Mouse (Mus musculus): ENCODE measurements at regions not wholly inside any gene's neighbourhood (a gene's known extent, or its start where the extent isn't known, plus 50 kb on each side); places are given as distances from the start of the nearest gene placed in this dataset.

DNA sequence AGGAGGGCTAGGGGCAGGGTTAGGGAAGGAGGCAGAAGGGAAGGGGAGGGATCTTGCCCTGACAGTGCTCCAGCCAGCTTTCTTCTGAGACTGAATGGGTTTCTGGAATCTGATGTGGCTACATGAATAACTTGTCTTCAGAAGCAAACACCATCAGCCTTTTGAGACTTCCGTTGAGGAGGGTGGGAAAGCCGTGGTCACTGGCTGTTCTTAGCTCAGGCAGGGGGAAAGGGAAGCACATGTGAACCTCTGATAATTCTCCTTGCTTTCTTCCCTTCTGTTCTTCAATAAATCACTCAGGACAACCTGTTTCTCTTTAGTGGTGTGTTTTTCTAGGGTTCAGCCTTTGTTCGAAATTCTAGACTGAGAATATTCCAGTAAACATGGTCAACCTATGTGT, 148.9 kb downstream of the Bcl11a start:
- DNase-seq = no peak

DNA sequence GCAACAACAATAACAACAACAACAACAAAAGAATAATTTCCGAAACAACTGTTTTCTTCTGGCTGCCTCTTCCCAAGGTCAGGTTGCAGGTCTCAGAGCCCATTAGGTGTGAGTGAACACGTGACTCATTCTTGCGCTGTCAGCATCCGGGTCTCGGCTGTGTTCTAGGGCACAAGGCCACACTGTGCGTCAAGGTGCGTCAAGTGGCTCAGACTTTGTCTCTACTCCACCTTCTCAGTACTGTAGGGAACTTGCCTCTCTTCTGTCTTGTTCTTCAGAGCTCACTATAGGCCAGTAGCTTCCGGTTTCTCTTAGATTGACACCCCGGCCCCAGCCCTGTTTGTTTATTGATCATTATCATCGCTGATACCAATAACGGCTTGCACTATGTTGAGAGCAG, 155.5 kb downstream of the Bcl11a start:
- DNase-seq = no peak

DNA sequence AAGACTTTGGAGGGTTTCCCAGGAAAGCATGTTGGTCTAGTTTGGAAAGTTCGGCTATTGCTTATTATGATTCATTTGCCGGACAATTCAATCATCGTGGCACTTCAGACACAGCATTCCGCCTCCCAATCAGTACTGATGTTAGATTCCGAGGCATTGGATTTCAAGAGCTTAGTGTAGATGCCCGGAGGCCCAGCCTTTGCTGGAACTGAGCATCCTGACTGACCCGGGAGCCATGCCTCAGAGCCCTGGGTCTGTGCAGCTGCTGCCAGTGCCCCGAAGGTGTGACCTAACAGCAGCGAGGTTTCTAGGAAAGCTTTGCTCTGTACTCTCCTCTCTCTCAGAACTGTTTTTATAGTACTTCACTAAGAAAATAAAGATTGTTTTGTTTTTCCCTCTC, 156.0 kb downstream of the Bcl11a start:
- DNase-seq = no peak

DNA sequence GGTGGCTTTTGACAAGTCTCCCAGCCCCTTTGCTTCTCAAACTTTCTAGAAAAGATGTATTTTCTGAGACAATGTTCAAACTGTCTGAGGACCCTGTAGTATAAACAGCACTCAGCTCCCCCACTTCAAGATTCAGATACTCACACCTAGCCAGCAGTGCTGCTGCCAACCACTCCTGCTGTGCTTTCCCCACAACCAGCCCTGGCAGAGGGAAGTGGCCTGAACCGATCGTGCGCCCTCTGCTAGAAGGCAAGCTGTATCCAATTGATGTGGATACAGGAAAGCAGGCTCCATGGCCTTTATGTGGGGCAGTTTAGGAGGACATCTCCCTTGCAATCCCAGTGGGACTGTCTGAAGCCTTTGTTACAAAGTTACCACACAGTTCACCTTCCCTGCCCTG, 156.6 kb downstream of the Bcl11a start:
- DNase-seq = no peak

DNA sequence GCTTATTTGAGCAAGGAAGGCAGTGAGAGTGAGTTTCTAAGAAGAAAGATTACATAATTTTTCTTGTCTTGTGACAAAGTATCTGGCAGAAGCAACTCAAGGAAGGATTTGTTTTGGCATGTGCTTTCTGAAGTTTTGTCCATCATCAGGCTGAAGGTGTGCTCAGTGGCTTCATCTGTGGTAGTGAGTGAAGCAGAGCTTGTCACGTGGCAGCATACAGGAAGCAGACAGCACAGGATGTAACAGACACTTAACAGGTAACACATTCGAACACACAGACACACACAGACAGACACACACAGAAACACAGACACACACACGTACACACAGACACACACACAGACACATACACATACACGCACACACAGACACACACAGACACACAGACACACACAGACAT, 157.5 kb downstream of the Bcl11a start:
- DNase-seq = no peak

DNA sequence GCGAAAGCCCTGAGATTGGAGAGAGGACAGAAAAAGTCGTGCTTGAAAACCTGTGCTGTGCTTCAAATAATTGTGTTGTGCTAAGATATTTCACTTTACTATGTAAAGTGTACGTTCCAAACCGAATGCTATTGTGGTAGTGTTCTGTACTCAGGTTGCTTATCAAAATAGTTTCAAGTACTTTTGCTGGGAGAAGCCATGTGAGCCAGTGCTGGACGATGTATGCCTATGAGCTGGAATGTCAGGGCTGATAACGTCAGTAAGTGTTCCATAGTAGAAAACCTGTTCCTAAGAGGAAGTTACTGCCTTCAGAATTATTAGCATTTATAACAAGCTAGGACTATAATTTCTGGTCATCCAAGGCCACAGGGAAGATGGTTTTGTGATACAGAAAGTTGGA, 161.8 kb downstream of the Bcl11a start:
- DNase-seq = no peak

DNA sequence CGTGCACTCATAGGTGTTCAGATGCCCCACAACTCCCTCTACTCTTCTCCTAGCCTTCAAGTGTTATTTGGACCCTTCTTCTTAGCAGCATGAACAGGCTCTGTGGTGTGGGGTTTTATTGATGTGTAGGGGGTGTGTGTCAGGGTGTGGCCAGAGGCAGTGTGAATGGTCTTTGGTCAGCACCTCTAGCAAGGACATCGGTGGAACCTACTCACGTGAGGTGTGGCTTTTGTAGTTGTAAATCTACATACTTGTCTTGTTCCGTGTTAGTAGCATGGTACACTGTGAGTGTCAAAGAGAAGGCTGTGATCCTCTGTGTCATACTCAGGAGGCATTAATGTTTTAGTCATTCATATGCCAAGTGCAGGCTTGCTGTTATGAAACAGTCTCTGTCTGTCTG, 164.2 kb downstream of the Bcl11a start:
- no peak for DNase-seq

DNA sequence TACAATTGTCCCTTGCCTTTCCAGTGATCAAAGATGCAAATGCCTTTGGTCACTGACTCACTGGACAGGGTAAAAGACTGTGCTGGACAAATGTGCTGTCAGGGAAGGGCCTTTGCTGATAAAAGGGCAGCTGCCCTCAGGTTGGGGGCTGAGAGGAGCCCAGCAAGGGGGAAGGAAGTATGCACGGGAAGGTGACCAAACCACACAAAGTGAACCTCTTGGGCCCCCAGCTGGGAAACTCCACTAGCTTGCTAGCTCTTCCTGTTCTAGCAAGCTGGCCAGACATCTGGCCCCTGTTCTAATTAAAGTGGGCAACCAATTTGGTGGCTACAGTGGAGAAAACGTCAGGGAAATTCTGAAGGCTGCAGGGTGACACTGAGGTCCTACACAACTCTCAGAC, 165.0 kb downstream of the Bcl11a start:
- peak; percentile 56 to 59 for DNase-seq

DNA sequence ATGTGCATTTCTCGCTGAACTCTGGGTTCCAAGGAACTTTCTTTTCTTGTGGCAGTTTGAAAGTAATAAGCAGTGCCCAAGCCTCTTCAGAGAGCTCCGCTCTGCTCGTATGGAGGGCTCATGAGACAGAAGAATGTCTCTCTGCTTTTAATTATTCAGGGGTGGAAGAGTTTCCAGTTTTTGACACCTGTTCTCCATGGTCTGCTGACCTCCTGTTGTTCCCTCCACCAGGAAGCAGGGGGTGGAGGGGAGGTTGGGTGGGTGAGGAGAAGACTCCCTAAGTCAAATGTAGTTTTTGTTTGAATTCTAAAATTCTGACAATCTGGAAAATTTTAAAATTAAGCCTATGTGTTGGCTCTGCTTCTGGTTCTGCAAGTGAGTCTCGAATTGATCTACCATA, 167.5 kb downstream of the Bcl11a start:
- peak in 1 of 2 experiments; percentile 45 for DNase-seq

DNA sequence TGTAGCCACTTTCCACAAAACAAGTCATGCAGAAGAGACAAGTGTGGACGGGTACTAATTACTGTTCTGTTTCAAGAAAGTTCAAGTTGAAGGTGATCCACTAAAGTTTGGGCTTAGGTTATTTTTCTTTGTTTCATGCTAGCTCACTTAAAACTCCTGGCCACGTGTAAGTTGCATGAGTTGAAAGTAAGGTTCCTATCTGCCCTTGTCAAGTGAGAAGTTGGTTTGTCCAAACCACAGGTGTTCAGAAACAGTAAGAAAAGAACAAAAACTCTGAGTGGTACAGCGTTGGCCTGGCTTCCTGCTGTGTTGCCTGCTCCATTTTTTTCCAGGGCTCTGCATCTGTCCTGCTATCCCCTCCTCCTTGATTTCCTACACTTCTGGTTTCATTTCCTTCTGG, 168.5 kb downstream of the Bcl11a start:
- no peak for DNase-seq

DNA sequence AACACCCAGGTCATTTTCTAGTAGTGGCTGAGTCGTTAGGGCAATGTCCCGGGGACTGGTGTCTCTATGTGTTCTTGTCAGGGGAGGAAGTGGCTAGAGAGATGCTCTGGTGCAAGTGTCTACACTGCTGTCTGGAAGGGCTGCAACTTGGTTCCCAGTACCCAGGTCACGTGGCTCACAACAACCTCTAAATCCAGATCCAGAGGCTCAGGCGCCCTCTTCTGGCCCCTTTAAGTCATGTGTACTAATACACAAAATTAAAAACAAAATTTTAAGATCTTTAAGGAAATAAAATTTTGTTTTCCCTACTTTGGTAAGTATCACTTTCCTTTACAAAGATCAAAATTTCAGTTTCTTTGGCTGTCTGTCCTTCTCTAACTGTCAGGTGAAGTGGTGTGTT, 169.4 kb downstream of the Bcl11a start:
- no peak for DNase-seq

DNA sequence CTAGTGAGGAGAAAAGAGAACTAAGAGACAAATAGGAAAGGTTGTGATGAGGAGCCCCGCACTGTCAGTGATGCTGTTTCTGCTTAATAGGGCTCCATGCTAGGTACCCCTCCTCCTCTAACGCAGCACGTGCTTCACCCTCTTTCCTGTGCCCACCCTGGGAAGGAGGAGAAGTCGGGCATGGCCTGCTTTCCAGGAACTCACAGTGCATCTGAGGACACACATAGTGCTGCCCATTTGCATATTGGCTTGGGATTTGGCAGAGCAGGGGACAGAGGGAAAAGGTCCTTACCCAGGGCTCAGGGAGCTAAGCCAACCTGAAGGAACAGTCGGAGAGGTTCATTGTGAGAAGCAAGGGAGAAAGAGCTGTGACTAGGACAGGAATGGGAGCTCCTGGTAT, 173.7 kb downstream of the Bcl11a start:
- DNase-seq = no peak

DNA sequence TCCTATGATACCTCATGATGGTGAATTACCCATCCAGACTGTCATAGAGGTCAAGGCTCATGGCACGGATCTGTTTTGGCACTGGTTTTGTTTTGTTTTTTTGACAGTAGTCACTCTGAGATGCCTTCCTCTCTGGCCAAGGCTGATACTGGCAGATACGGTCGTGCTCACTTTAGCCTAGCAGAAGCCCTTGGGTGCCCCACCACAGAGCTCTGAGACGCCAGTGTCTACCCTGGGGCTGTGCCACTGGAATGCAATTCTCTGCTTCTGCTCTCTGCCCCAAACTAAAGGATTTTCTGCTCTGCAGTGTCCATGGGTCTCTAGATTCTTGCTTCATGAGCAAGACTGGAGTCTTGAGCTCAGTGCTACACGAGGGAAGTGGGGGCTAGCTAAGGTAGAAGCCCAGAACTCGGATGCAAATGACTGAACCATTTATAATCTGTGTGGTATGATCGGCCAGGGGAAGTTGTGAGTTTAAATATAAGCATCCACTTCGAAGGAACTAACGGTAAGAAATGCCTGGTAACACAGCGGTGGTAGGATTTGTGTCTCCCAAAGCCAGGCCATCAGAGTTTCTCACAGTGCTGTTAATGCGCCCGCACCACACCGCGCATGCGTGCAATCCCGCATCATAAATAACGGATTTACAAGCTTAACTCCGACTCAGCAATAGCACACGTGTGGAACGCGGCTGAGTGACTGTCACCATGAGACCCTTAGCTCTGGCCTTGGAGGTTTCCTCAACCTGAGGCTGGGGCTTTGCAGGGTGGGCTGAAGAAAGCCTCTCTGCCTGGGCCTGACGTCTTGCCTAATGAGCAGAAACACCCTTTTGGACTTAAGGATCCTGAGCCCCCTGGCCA, 177.6 kb downstream of the Bcl11a start:
- peak; percentile 63 to 65 for DNase-seq

DNA sequence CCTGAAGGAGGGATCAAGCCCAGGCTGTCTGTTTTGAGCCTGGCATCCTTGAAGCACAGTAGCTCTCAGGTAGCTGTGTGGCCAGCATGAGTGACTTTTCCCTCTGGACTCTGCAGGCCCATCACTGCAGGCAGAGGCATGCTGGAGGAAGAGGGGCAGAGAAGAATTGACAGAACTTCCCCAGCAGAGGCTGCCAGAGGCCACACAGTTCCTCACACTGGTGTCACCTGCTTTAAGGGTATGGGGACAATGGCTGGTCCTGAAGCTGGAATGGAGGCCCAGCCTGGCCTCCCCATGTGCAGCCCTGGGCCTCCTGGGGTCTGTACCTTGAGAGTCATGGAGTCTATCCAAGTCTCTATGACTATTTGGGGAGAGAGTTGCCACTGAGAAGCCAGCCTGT, 179.9 kb downstream of the Bcl11a start:
- peak; percentile 52 to 59 for DNase-seq

DNA sequence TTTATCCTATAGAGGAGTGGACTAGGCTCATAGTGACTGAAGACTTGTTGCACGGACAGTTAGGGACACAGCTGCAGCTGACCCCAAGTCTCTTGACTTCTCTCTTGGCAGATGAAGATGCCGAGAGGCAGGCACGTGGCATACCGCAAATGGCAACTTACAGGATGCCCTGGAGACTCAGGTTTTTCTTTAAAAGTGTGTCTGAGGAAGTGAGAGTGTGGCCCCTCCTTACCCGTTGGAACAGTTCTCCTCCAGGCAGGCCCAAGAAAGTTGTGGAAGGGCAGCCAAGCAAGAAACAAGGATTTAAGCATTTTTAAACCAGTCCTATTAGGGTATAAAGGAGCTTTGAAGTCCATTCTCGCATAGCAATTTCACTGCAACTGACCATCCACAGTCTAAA, 180.5 kb downstream of the Bcl11a start:
- peak; percentile 38 to 48 for DNase-seq

DNA sequence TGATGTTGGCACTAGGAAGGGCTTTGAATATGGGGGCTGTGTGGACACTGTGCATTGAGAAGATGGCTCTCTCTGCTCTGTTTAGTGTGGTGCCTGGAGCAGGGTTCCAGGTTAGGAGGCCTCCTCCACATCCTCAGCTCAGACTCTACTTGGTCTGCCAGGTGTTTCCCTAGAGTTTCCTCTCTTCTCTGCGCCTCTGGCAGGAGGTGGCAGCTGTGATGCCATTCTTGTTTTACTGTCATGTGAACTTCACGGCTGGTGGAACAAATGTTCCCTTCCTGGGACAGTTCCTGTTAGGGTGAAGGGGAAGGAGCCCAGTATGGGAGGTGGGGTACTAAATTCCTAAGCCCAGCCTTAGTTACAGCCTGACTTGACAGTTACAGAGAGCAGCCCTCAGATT, 181.8 kb downstream of the Bcl11a start:
- no peak for DNase-seq

DNA sequence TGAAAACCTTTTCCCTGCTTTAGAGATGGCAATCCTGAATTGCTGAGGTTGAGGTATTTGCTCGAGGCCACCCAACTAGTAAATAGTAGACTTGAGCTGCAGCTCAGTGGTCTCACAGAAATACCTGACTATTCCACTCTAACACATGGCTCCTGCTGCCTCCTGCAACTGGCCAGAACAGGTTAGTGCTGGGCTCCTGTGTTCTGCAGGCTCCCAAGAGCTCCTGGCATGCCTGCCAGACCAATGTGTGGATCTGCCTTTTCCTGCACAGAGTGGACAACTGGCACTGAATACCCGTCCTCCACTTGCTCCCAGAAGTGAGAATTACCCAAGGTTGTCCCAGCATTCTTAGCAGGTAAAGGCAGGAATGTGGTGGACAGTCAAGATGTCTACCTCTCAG, 191.2 kb downstream of the Bcl11a start:
- no peak for DNase-seq

DNA sequence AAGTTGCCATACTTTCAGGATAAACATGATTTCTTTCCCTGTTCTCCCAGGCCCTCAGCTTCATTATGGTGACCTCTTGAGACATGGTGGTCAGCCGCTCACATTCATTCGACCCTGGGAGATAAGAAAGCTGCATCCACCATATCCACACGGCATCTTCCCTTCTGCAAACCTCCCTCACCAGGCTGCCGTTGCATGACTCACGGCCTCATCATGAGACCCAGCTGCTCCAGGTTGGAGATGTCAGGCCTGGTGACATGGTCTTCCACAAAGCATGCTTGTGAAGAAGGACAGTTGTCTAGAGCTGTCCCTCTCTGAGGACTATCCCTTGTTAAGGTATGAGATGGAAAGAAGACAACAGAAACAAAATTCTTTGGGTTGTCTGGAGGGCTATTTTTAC, 203.8 kb downstream of the Bcl11a start:
- no peak for DNase-seq

DNA sequence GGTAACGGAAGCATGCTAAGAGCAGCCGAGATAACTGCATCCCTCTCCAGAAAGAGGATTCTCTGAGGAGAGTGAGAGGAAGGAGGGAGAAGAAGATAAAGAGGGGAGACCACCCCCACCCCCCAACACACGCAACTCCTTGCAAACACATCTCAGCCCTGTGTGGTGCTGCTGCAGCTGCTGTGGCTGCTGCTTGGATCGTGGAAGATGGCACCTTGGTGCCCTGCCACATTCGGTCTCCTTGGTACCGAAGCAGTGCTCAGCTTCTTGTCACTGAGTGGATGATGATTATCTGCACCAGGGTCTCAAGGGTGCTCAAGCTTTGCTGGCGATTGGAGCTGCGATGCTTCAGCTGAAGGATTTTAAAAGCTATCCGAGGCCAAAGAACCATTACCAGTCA, 204.7 kb downstream of the Bcl11a start:
- DNase-seq = no peak

DNA sequence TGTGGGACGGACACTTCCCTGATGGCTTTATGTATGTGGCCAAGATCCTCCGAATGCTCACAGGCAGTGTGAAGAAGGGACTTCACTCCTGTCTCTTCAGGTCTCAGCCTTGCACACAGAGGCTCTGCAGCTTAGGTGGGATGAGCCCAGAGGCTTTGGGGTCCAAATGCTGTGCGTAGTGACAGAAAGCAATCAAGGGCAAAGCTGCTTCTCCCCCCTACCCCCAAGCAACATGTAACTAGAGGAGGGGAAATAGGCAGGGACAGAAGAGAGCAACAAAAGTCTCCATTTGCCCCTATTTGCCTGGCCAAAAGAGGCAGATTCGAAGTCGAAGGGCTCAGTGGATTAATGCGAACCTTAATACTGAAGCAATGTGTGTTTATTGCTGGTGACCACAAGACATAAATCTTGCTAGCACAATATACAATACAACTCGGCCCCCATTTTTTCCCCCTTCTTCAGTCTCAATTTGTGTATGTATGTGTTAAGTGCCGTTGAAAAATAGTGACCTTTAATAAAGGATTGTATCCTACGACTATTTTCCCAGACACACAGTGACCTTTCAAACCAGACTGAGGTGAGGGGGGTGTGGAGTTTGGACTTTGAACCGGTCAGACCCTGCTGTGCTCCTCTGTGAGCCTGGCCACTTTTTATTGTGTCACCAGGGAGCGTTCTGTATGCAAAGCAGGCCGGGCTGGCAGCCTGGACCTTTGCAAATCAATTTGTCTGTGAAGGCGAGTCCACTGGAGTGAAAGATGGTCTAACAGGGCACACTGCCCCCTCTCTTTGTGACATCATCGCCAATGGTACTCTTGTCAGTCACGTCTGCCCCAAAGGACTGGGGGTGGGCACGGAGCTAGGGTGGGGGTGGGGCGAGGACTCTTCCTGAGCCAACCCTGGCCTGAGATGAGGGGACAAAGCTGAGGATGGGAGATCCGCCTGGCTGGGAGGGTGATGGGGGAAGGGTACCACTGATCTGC, 208.6 kb downstream of the Bcl11a start:
- DNase-seq = no peak

DNA sequence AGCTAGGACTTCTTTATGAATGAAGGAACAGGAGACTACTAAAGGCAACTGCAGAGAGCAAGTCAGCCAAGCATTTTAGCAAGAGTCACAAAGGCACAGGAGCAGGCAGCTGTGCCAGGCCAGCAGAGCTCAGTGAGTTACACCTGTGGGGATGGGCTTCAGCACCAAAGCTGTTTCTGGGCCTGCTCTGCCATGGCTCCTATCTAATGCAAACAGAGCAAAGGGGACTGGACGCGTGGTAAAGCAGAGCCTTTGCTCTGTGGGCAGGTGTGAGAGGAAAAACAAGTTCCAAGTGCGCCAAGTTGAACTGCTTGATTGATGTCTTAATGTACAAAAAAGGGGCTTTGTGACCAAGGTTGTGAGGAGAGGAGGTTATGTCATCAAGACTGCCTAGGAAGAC, 215.4 kb downstream of the Bcl11a start:
- no peak for DNase-seq

DNA sequence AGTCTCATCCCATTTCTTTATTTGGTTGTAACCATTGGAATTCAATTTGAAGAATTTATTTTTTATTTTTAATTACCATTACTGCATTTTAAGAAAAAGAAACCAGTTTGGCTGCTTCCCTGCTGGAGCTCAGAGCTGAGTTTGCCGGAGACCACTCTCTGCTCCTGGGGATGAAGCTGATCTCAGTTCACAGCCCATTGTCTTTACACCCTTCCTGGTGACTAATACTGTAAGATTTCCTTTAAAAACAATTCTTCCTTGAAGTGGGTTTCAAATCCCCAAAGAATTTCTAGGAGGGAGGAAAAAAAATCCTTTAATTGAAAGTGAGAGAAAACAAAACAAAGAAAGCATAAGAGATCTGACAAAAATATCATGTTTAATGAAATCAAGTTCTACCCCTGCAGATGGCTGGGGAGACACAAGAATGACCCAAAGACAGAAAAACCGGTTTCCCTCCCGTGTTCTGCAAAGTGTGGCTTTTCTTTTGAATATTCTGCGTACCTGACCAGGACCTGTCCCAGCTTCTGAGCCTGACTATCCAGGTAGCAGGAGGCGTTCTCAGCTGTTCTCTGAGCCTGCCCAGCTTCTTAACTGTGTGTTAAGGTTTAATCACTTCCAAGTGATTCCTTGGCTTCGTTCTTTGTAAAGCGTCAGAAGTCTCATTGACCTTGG, 216.1 kb downstream of the Bcl11a start:
- no peak for DNase-seq

DNA sequence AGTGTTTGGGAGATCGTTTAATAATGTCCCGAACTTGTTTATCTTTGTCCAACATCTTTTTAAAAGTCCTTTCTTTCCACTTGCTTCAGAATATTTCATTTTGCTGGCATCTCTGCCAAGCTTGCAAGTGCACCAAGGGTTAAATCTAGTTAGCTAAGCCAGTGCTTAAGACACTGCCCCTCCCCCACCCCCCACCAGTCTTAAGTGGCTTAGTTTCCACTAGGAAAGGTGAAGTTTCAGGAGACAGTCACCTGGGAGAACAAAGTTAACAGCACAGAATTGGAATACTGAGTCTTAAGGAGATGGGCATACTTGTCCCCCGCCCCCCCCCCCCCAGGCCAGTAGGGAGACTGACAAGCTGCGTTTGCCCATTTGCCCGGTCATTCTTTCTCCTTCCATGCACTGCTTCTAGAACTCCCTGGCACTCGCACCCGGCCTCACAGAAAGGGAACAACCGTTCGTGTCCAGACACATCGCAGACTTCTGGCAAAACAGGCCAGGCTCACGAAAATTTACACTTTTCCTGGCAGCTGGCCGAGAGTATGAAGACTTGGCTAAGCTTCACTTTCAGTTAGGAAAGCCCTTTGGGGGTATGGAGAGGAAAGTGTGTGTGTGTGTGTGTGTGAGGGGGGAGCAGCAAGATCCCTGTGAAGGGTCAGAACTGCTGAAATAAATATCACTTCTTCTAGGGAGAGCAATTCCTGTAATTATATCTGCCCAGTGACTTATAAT, 219.2 kb downstream of the Bcl11a start:
- no peak for DNase-seq

Measured in B cell, adult 2 months (primary cell).